Mouse (Mus musculus): ENCODE data around the gene Ric3. TPM values are rescaled to one million over a fixed set of nuclear protein-coding genes. Genes with fewer than 3 reads are reported as not detected.

The Ric3 gene
- polyA plus RNA-seq, 1 experiment from 2014 or later = 2.2 TPM

GRCm38 (mm10) chr7:108991207-108991606 lies 91.9 kb downstream of the Ric3 start:
- no peaks in the 10 kb centered on the region for H3K27me3 ChIP-seq (replicated peaks)
- no peak overlapping the region for H3K4me2 ChIP-seq
- WGBS = 71% methylated on average over 9 of the region's 9 CpGs

DNA sequence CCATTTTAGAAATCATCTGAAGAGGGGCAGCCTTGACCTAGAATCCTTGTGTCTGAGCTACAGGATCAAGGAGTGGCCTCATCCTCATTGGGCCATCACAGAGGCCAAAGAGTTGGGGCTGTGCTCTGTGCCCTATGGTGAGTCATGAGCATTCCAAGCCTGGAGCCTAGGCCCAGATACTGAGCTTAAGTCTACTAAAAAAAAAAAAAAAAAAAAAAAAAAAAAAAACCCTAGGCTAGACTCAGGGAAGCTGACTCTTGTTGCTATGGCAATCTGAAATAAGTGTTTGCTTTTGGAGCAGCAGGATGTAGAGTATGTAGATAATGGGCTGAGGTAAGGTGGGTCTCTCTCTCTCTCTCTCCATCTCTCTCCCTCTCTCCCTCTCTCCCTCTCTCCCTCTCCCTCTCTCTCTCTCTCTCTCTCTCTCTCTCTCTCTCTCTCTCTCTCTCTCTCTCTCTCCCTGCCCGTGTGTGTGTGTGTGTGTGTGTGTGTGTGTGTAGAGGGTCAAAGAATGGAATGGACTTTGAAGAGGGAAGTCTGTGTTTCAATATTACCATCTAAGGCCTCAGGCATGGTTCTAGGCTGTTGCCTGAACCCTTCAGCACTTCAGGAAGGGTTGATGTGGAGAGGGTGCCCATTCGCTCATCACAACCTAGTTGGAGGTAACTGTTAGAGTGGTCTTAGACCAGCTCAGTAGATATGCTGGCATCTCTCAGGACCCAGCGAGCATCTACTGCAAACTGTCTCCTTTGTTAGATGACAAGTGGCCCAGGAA lies 97.0 kb downstream of the Ric3 start:
- H3K36me3 ChIP-seq = no peaks in the 10 kb centered on the region
- WGBS = 81% methylated on average over 2 of the region's 3 CpGs
- H3K9ac ChIP-seq = no peak overlapping the region
- no peaks in the 10 kb centered on the region for H3K9me3 ChIP-seq
- H3K4me2 ChIP-seq = no peak overlapping the region
- H3K27me3 ChIP-seq (replicated peaks) = no peaks in the 10 kb centered on the region
- no peak overlapping the region for H3K4me3 ChIP-seq (replicated peaks)
- no peaks in the 10 kb centered on the region for H3K4me1 ChIP-seq
- no peak for ATAC-seq (ENCODE audit: insufficient read depth, low FRiP score, low read depth)
- H3K27ac ChIP-seq = no peak overlapping the region

More at GRCm38 (mm10) chr7:108991207-108991606, 91.9 kb downstream of the Ric3 start:
- no peaks in the 10 kb centered on the region for H3K4me1 ChIP-seq
- no peaks in the 10 kb centered on the region for H3K9me3 ChIP-seq
- no peak overlapping the region for H3K4me3 ChIP-seq (replicated peaks)
- no peak overlapping the region for H3K27ac ChIP-seq
- no peak overlapping the region for H3K9ac ChIP-seq
- no peak for ATAC-seq (ENCODE audit: insufficient read depth, low FRiP score, low read depth)
- no peaks in the 10 kb centered on the region for H3K36me3 ChIP-seq

Other genes starting within 250 kb of the Ric3 start
- not detected in 2 replicates for gene Olfr516, start 232.8 kb downstream of the Ric3 start, polyA plus RNA-seq (2015; fragmentation: Nextera tagmentation; extraction: Ambion mirVana)
- gene Olfr517, start 211.0 kb downstream of the Ric3 start, polyA plus RNA-seq (2015; fragmentation: Nextera tagmentation; extraction: Ambion mirVana) = not detected in 2 replicates
- gene Olfr518, start 198.3 kb downstream of the Ric3 start, polyA plus RNA-seq (2015; fragmentation: Nextera tagmentation; extraction: Ambion mirVana) = not detected in 2 replicates
- gene Olfr519, start 188.9 kb downstream of the Ric3 start, polyA plus RNA-seq (2015; fragmentation: Nextera tagmentation; extraction: Ambion mirVana) = not detected in 2 replicates
- 0.12 and 0.23 TPM in 2 replicates for gene Nlrp10, start 153.2 kb downstream of the Ric3 start, polyA plus RNA-seq (2015; fragmentation: Nextera tagmentation; extraction: Ambion mirVana)
- 78.4 and 83.4 TPM in 2 replicates for gene Eif3f, start 148.9 kb downstream of the Ric3 start, polyA plus RNA-seq (2015; fragmentation: Nextera tagmentation; extraction: Ambion mirVana)
- 2.5 TPM in 2 replicates for gene Tub, start 133.0 kb downstream of the Ric3 start, polyA plus RNA-seq (2015; fragmentation: Nextera tagmentation; extraction: Ambion mirVana)
- 5.3 and 6.4 TPM in 2 replicates for gene Lmo1, start 91.9 kb upstream of the Ric3 start, polyA plus RNA-seq (2015; fragmentation: Nextera tagmentation; extraction: Ambion mirVana)

Measured in stomach, embryonic 15.5 days (tissue).